Mouse (Mus musculus) CH12.LX (cell line): ENCODE measurements around the gene Sult2a4. TPM values are rescaled to one million over a fixed set of nuclear protein-coding genes. Genes with fewer than 3 reads are reported as not detected.
"Not testable (repeated sequence)": the region's sequence is repeated elsewhere in the genome, so short reads cannot be mapped to it uniquely, and the experiment has no call there.

Experiments used
- DNase-seq: peaks from one replicate; pipeline ENCODE4 v3.0.0-alpha.2; 2013; ENCODE audit errors: extremely low read depth
- H3K27ac ChIP-seq: 2 replicates; pipeline ENCODE4 v1.5.1; 2012; ENCODE audit warnings: low read depth, mild to moderate bottlenecking, control low read depth, moderate library complexity; ENCODE audit not compliant: insufficient read depth
- H3K27me3 ChIP-seq: replicated peaks from 2 replicates; pipeline ENCODE3; 2012; ENCODE audit warnings: inconsistent platforms
- H3K36me3 ChIP-seq, 2 experiments: replicated peaks in 1 of 2; 2 replicates each; pipeline versions ENCODE3 to v1.6.1; 2012; ENCODE audit warnings: inconsistent platforms in 1 of 2, low read length in 1 of 2, mild to moderate bottlenecking in 1 of 2, mixed read lengths in 1 of 2, moderate library complexity in 1 of 2; ENCODE audit not compliant: control insufficient read depth in 1 of 2, insufficient read depth in 1 of 2
- H3K4me1 ChIP-seq, 2 experiments: 2 replicates each; pipeline ENCODE4 v1.6.1; 2012; ENCODE audit warnings: inconsistent platforms in 1 of 2, moderate library complexity in 1 of 2; ENCODE audit not compliant: insufficient read depth in 2 of 2, control insufficient read depth in 1 of 2
- H3K4me2 ChIP-seq: 2 replicates; pipeline ENCODE4 v1.6.1; 2012; ENCODE audit warnings: low read depth, mild to moderate bottlenecking, control low read depth; ENCODE audit not compliant: poor library complexity, insufficient read depth, severe bottlenecking
- H3K4me3 ChIP-seq, 3 experiments: fragments of 150-350 bp in 1 of 3; sonication (generic) in 1 of 3; replicated peaks in 1 of 3; 2 replicates each; pipeline versions ENCODE3 to v1.5.1; 2011 to 2012; ENCODE audit warnings: low read depth in 2 of 3, low read length in 2 of 3, mild to moderate bottlenecking in 2 of 3, moderate library complexity in 2 of 3, control low read depth in 1 of 3, improper control_type of control experiment in 1 of 3, inconsistent platforms in 1 of 3, mixed read lengths in 1 of 3; ENCODE audit not compliant: poor library complexity in 1 of 3
- H3K79me2 ChIP-seq: replicated peaks from 2 replicates; pipeline ENCODE4 v1.6.1; 2012; ENCODE audit warnings: mild to moderate bottlenecking, moderate library complexity; ENCODE audit not compliant: control insufficient read depth, poor library complexity, insufficient read depth, severe bottlenecking; ENCODE audit errors: extremely low read depth
- H3K9ac ChIP-seq: 2 replicates; pipeline ENCODE4 v1.6.1; 2012; ENCODE audit warnings: low read depth, mild to moderate bottlenecking, control low read depth, moderate library complexity; ENCODE audit not compliant: insufficient read depth
- H3K9me3 ChIP-seq: replicated peaks from 2 replicates; pipeline ENCODE3; 2012; ENCODE audit warnings: low read length, inconsistent platforms, mixed read lengths
- ELF1 ChIP-seq: IDR thresholded peaks from 2 replicates; pipeline ENCODE4 v1.6.1; 2014; ENCODE audit warnings: low read depth, mild to moderate bottlenecking, inconsistent platforms, low read length, improper control_type of control experiment
- EP300 ChIP-seq: IDR thresholded peaks from 2 replicates; pipeline ENCODE4 v1.6.1; 2011; ENCODE audit warnings: low read length, improper control_type of control experiment
- GABPA ChIP-seq: IDR thresholded peaks from 2 replicates; pipeline ENCODE4 v1.6.1; 2012; ENCODE audit warnings: low read depth, low read length, improper control_type of control experiment, inconsistent platforms; ENCODE audit not compliant: insufficient replicate concordance
- HCFC1 ChIP-seq: IDR thresholded peaks from 2 replicates; pipeline ENCODE4 v1.6.1; 2012; ENCODE audit warnings: low read depth, mild to moderate bottlenecking, inconsistent platforms, low read length, improper control_type of control experiment
- IRF4 ChIP-seq: IDR thresholded peaks from 2 replicates; pipeline ENCODE4 v1.6.1; 2014; ENCODE audit warnings: low read depth, mild to moderate bottlenecking, inconsistent platforms, low read length, improper control_type of control experiment
- JUND ChIP-seq: conservative IDR thresholded peaks from 2 replicates; pipeline ENCODE4 v1.6.1; 2011; ENCODE audit warnings: low read depth, low read length, improper control_type of control experiment
- MAX ChIP-seq: IDR thresholded peaks from 2 replicates; pipeline ENCODE4 v1.6.1; 2011; ENCODE audit warnings: low read length, improper control_type of control experiment
- MYC ChIP-seq: IDR thresholded peaks from 2 replicates; pipeline ENCODE4 v1.6.1; 2011; ENCODE audit warnings: low read depth, mild to moderate bottlenecking, improper control_type of control experiment, low read length
- NRF1 ChIP-seq: IDR thresholded peaks from 2 replicates; pipeline ENCODE4 v1.6.1; 2014; ENCODE audit warnings: low read depth, mild to moderate bottlenecking, inconsistent platforms, low read length, improper control_type of control experiment, moderate library complexity
- PAX5 ChIP-seq: IDR thresholded peaks from 2 replicates; pipeline ENCODE4 v1.6.1; 2012; ENCODE audit warnings: low read length, inconsistent platforms, mixed read lengths
- POLR2A ChIP-seq: IDR thresholded peaks from 2 replicates; pipeline ENCODE4 v1.6.1; 2011; ENCODE audit warnings: low read depth, mild to moderate bottlenecking, improper control_type of control experiment, low read length
- POLR2AphosphoS2 ChIP-seq: IDR thresholded peaks from 2 replicates; pipeline ENCODE4 v1.6.1; 2011; ENCODE audit warnings: low read depth, low read length, improper control_type of control experiment
- RCOR1 ChIP-seq: conservative IDR thresholded peaks from 2 replicates; pipeline ENCODE4 v1.6.1; 2012; ENCODE audit warnings: low read depth, mild to moderate bottlenecking, inconsistent platforms, low read length, improper control_type of control experiment
- SIN3A ChIP-seq: IDR thresholded peaks from 2 replicates; pipeline ENCODE4 v1.6.1; 2012; ENCODE audit warnings: low read length, improper control_type of control experiment, inconsistent platforms
- SMC3 ChIP-seq: IDR thresholded peaks from 2 replicates; pipeline ENCODE4 v1.6.1; 2011; ENCODE audit warnings: low read depth, low read length, improper control_type of control experiment
- TBP ChIP-seq: conservative IDR thresholded peaks from 2 replicates; pipeline ENCODE4 v1.6.1; 2011; ENCODE audit warnings: low read depth, low read length, improper control_type of control experiment
- TCF12 ChIP-seq: IDR thresholded peaks from 2 replicates; pipeline ENCODE4 v1.6.1; 2014; ENCODE audit warnings: low read depth, mild to moderate bottlenecking, inconsistent platforms, low read length, improper control_type of control experiment
- USF2 ChIP-seq: conservative IDR thresholded peaks from 2 replicates; pipeline ENCODE4 v1.6.1; 2011; ENCODE audit warnings: low read depth, low read length, improper control_type of control experiment
- ZC3H11A ChIP-seq: IDR thresholded peaks from 2 replicates; pipeline ENCODE4 v1.6.1; 2012; ENCODE audit warnings: low read depth, mild to moderate bottlenecking, inconsistent platforms, low read length, improper control_type of control experiment
- dilution Hi-C: fragments of 300-500 bp; cut with MboI; formaldehyde crosslinking; loops from 2 replicates; pipeline ENCODE4 v1.14.3; 2020; ENCODE audit warnings: low sequenced_read_pairs; ENCODE audit not compliant: extremely low pct_unique_long_range_greater_than_20kb, extremely low pct_ligation_motif_present
- in situ Hi-C: fragments of 300-500 bp; cut with MboI; formaldehyde crosslinking; loops from 3 replicates; pipeline ENCODE4 v1.14.3; 2019; ENCODE audit warnings: low sequenced_read_pairs, low pct_ligation_motif_present, low pct_unique_long_range_greater_than_20kb, mixed read lengths
- polyA plus RNA-seq: library from polyadenylated mRNA; unstranded; fragments of >175 nt; gene quantifications from 2 replicates; pipeline ENCODE4 v1.2.1, GENCODE M21; 2012; ENCODE audit warnings: low read depth; ENCODE audit not compliant: insufficient read length
- total RNA-seq, 2 experiments: library from RNA; depleted of rRNA; stranded (reverse); fragments of 300-350 nt in 1 of 2; fragments of >200 nt in 1 of 2; gene quantifications; 2 replicates each; pipeline ENCODE4 v1.2.3; 2012 to 2014

The Sult2a4 gene
- total RNA-seq (2012; rRNA removed) (not detected in 2 replicates), total RNA-seq (2014; rRNA removed) (not detected in 2 replicates), polyA plus RNA-seq (not detected in 2 replicates)

GRCm38 (mm10) chr7:13989507-13989906 lies at the start of gene Sult2a4:
Sult2a4 (minus strand) TSS chr7:13989607.
- dilution Hi-C loops, DNase-seq, H3K79me2 ChIP-seq, H3K9me3 ChIP-seq, H3K4me1 ChIP-seq, H3K27ac ChIP-seq, H3K36me3 ChIP-seq, H3K9ac ChIP-seq, H3K27me3 ChIP-seq, in situ Hi-C loops, H3K4me2 ChIP-seq, H3K4me3 ChIP-seq: not testable (repeated sequence)

- H3K27ac ChIP-seq, in situ Hi-C loops, H3K27me3 ChIP-seq, H3K4me3 ChIP-seq, dilution Hi-C loops, H3K9me3 ChIP-seq, H3K4me2 ChIP-seq, H3K9ac ChIP-seq, H3K36me3 ChIP-seq, H3K4me1 ChIP-seq, DNase-seq, H3K79me2 ChIP-seq: not testable (repeated sequence)
These were observed 41.4 kb upstream of the Sult2a4 start for GRCm38 (mm10) chr7:14030831-14031230.

- no peak overlapping the region for H3K4me2 ChIP-seq
- TF ChIP-seq SIN3A (no peak), TCF12 (no peak), RCOR1 (no peak), EP300 (no peak), ELF1 (no peak), NRF1 (no peak), GABPA (no peak), POLR2AphosphoS2 (no peak), POLR2A (no peak), SMC3 (no peak), JUND (no peak), TBP (no peak), PAX5 (no peak), HCFC1 (no peak), ZC3H11A (no peak), IRF4 (no peak), MYC (no peak), USF2 (no peak), MAX (no peak)
- TF ChIP-seq, all 38 proteins: peak for 0
- Histone ChIP-seq H3K27ac (no peak overlapping the region), H3K4me1 (no peaks in the 10 kb centered on the region), H3K9me3 (peaks cover 7% of the 10 kb centered on the region), H3K27me3 (no peaks in the 10 kb centered on the region), H3K4me3 (no peak overlapping the region), H3K36me3 (no peaks in the 10 kb centered on the region), H3K79me2 (no peaks in the 10 kb centered on the region), H3K9ac (no peak overlapping the region)
- in situ Hi-C loops (no loop called here), dilution Hi-C loops (no loop called here)
- no peak for DNase-seq
These were observed 23.7 kb upstream of the Sult2a4 start for GRCm38 (mm10) chr7:14013083-14013482.

- DNase-seq, H3K9ac ChIP-seq, H3K27ac ChIP-seq, H3K79me2 ChIP-seq, H3K9me3 ChIP-seq, H3K36me3 ChIP-seq, H3K4me1 ChIP-seq, H3K4me2 ChIP-seq, in situ Hi-C loops, H3K27me3 ChIP-seq, dilution Hi-C loops, H3K4me3 ChIP-seq: not testable (repeated sequence)
These were observed 21.3 kb upstream of the Sult2a4 start for GRCm38 (mm10) chr7:14010686-14011085.
